Comparison of ENCODE assay signal across 40 mouse cellular contexts in genomic region chr6:88251396-88251795, GRCm38 (mm10). TPM values are rescaled to one million over a fixed set of nuclear protein-coding genes. Genes with fewer than 3 reads are reported as not detected.
DNase-seq lines count a peak whose midpoint lies in the region; ATAC-seq and TF ChIP-seq lines count a peak whose summit lies in the region.
"Had no signal": no experiment of that assay in that cellular context is flagged by ENCODE, and none has a peak within 500 bp of the region (broad histone marks: within the 10 kb centered on the region; RNA-seq: fewer than 3 reads in every experiment).

No protein-coding gene starts in this region.

- TF ChIP-seq CTCF in stomach, postnatal 0 days (IDR thresholded peaks at IDR 0.05; ENCODE audit: low read depth): no peak
- no peak for TF ChIP-seq CTCF in liver, embryonic 14.5 days (IDR thresholded peaks at IDR 0.05; ENCODE audit: low read depth)

- H3K9ac ChIP-seq in stomach, embryonic 16.5 days (ENCODE audit: low read length): no peak overlapping the region
- no peak overlapping the region for H3K9ac ChIP-seq in stomach, postnatal 0 days (ENCODE audit: low read length)
- no peak overlapping the region for H3K9ac ChIP-seq in liver, embryonic 14.5 days (replicated peaks)
- H3K9ac ChIP-seq: heart, embryonic 12.5 days; limb, embryonic 15.5 days; midbrain, embryonic 12.5 days; neural tube, embryonic 12.5 days had no signal

- no peak for TF ChIP-seq EP300 in stomach, postnatal 0 days (optimal IDR thresholded peaks at IDR 0.05)
- TF ChIP-seq EP300 in liver, embryonic 14.5 days (IDR thresholded peaks at IDR 0.05; ENCODE audit: low read depth): no peak

- peak; percentile 33; the same call in 1 of the 2 replicates for ATAC-seq in stomach, embryonic 16.5 days (ENCODE audit: insufficient read depth, low FRiP score)
- no peak for ATAC-seq in stomach, postnatal 0 days (ENCODE audit: low FRiP score, low TSS enrichment)
- peak; percentile 22 for ATAC-seq in liver, embryonic 14.5 days (ENCODE audit: insufficient read depth)
- no peak for ATAC-seq in inflammation-experienced regulatory T-cells, adult 6 months
- ATAC-seq: forebrain, embryonic 14.5 days had no signal

- H3K27ac ChIP-seq in stomach, embryonic 16.5 days (ENCODE audit: low read length): no peak overlapping the region
- H3K27ac ChIP-seq in stomach, postnatal 0 days (replicated peaks): no peak overlapping the region
- no peak overlapping the region for H3K27ac ChIP-seq in liver, embryonic 14.5 days
- H3K27ac ChIP-seq: gastrocnemius, adult 2 months; limb, embryonic 10.5 days; limb, embryonic 15.5 days; midbrain, embryonic 12.5 days; neural tube, embryonic 12.5 days had no signal

- no peak overlapping the region for H3K4me2 ChIP-seq in stomach, embryonic 16.5 days (ENCODE audit: low read depth, low read length)
- no peak overlapping the region for H3K4me2 ChIP-seq in stomach, postnatal 0 days (replicated peaks; ENCODE audit: low read depth)
- H3K4me2 ChIP-seq in liver, embryonic 14.5 days (ENCODE audit: low read depth): peak overlapping the region; percentile 31
- H3K4me2 ChIP-seq: heart, embryonic 12.5 days; limb, embryonic 15.5 days; midbrain, embryonic 12.5 days; neural tube, embryonic 12.5 days had no signal

- H3K27me3 ChIP-seq in stomach, embryonic 16.5 days (ENCODE audit: control insufficient read depth, insufficient read depth, low read length): no peaks in the 10 kb centered on the region
- H3K27me3 ChIP-seq in stomach, postnatal 0 days (ENCODE audit: control insufficient read depth, insufficient read depth, low read length): no peaks in the 10 kb centered on the region
- no peaks in the 10 kb centered on the region for H3K27me3 ChIP-seq in liver, embryonic 14.5 days (ENCODE audit: control insufficient read depth, insufficient read depth, low read length)
- H3K27me3 ChIP-seq: limb, embryonic 15.5 days; midbrain, embryonic 12.5 days; neural tube, embryonic 12.5 days had no signal

- no peaks in the 10 kb centered on the region for H3K36me3 ChIP-seq in stomach, embryonic 16.5 days (ENCODE audit: control insufficient read depth, insufficient read depth, low read length)
- H3K36me3 ChIP-seq in stomach, postnatal 0 days (ENCODE audit: control insufficient read depth, insufficient read depth, low read length): no peaks in the 10 kb centered on the region
- H3K36me3 ChIP-seq in liver, embryonic 14.5 days (replicated peaks; ENCODE audit: control insufficient read depth, insufficient read depth, low read depth): no peaks in the 10 kb centered on the region
- H3K36me3 ChIP-seq: heart, embryonic 12.5 days; midbrain, embryonic 12.5 days; neural tube, embryonic 12.5 days had no signal

- H3K4me3 ChIP-seq in stomach, embryonic 16.5 days (replicated peaks; ENCODE audit: low read length): no peak overlapping the region
- H3K4me3 ChIP-seq in stomach, postnatal 0 days (ENCODE audit: low read depth, low read length): no peak overlapping the region
- no peak overlapping the region for H3K4me3 ChIP-seq in liver, embryonic 14.5 days (ENCODE audit: insufficient read depth in 1 of 2, low read depth in 2 of 2, low read length in 2 of 2)
- H3K4me3 ChIP-seq: gastrocnemius, adult 2 months; heart, embryonic 12.5 days; limb, embryonic 10.5 days; limb, embryonic 15.5 days; midbrain, embryonic 12.5 days; myocyte; neural tube, embryonic 12.5 days had no signal

- 0 out of 2 replicates have a peak, but pooled peaks cover 3% of the 10 kb centered on the region for H3K4me1 ChIP-seq in stomach, embryonic 16.5 days (ENCODE audit: control insufficient read depth, insufficient read depth, low read length)
- H3K4me1 ChIP-seq in stomach, postnatal 0 days (replicated peaks; ENCODE audit: control insufficient read depth, insufficient read depth): no peaks in the 10 kb centered on the region
- H3K4me1 ChIP-seq in liver, embryonic 14.5 days (replicated peaks; ENCODE audit: control insufficient read depth in 2 of 2, insufficient read depth in 2 of 2, low read length in 1 of 2): peaks cover 49 to 56% of the 10 kb centered on the region in 2 experiments
- H3K4me1 ChIP-seq: midbrain, embryonic 12.5 days; neural tube, embryonic 12.5 days had no signal

- H3K9me3 ChIP-seq in stomach, embryonic 16.5 days (replicated peaks; ENCODE audit: control insufficient read depth, low read length): no peaks in the 10 kb centered on the region
- no peaks in the 10 kb centered on the region for H3K9me3 ChIP-seq in stomach, postnatal 0 days (ENCODE audit: control insufficient read depth, low read length)
- H3K9me3 ChIP-seq in liver, embryonic 14.5 days (ENCODE audit: control insufficient read depth, low read length): no peaks in the 10 kb centered on the region
- H3K9me3 ChIP-seq: heart, embryonic 12.5 days; limb, embryonic 10.5 days; limb, embryonic 15.5 days; megakaryocyte, embryonic 14.5 days; midbrain, embryonic 12.5 days; neural tube, embryonic 12.5 days had no signal

- DNase-seq in stomach, postnatal 0 days (ENCODE audit: low spot score): no peak
- peak; percentile 18 for DNase-seq in liver
- DNase-seq in liver, embryonic 14.5 days (ENCODE audit: low read depth in 3 of 3, low spot score in 3 of 3): no peak
- DNase-seq in heart, adult 9 months (ENCODE audit: low spot score in 2 of 2): no peak
- no peak for DNase-seq in lung, postnatal 10 days
- DNase-seq in heart, postnatal 25 days (ENCODE audit: low spot score): no peak
- DNase-seq: adrenal gland, postnatal 25 days; cerebellum, adult 18-20 months; cerebellum, postnatal 14 days; gastrocnemius, adult 2 months; gastrocnemius, postnatal 36 days; heart, adult 18-20 months; kidney, adult 9 months; kidney, postnatal 10 days; layer of hippocampus, postnatal 36 days; lung, postnatal 4 days; right cerebral cortex, postnatal 14 days; thymus, postnatal 14 days had no signal

- WGBS in stomach, embryonic 16.5 days: 100% methylated on average over 1 of the region's 1 CpGs
- WGBS in stomach, postnatal 0 days: 96% methylated on average over 1 of the region's 1 CpGs
- WGBS in liver, embryonic 14.5 days (ENCODE audit: insufficient replicate concordance): 76% methylated on average over 1 of the region's 1 CpGs

- intact Hi-C loops in heart, postnatal 25 days (cut with DNase I): no loop called here

RNA-seq across cellular contexts. Expression of gene Dnajb8, which starts 29.3 kb away (rescaled TPM):
- not detected in 2 replicates for polyA plus RNA-seq in stomach, embryonic 16.5 days (2015; fragmentation: Nextera tagmentation; extraction: Ambion mirVana)
- polyA plus RNA-seq in stomach, postnatal 0 days (2015; fragmentation: Nextera tagmentation; extraction: Ambion mirVana): not detected in 2 replicates
- not detected in 2 replicates for polyA plus RNA-seq in liver, embryonic 14.5 days (2012; rRNA removed)
- polyA plus RNA-seq in liver, embryonic 14.5 days (2014; fragmentation: Nextera tagmentation; extraction: Ambion mirVana): not detected in 2 replicates
- not detected for polyA plus RNA-seq in inflammation-experienced regulatory T-cells, adult 6 months (2017; shearing (Covaris generic))
- not detected for total RNA-seq in heart, postnatal 25 days (2021)
- total RNA-seq: adrenal gland, adult 18-20 months; adrenal gland, postnatal 25 days; gastrocnemius, adult 2 months; gastrocnemius, postnatal 36 days; heart, adult 18-20 months; hematopoietic stem cell, adult 5-6 weeks; layer of hippocampus, postnatal 36 days; midbrain, postnatal 0 days had no signal
- polyA plus RNA-seq: brain, embryonic 14.5 days; embryonic facial prominence, embryonic 11.5 days; forebrain, embryonic 14.5 days; frontal cortex, adult 2 months; heart, embryonic 12.5 days; heart, postnatal 0 days; large intestine, adult 2 months; limb, embryonic 10.5 days; limb, embryonic 15.5 days; lung, embryonic 16.5 days; midbrain, embryonic 12.5 days; midbrain, postnatal 0 days; myocyte; neural tube, embryonic 12.5 days; small intestine, adult 2 months; stomach, embryonic 14.5 days; urinary bladder, adult 2 months had no signal

RNA-seq across cellular contexts. Expression of gene Gata2, which starts 57.7 kb away (rescaled TPM):
- polyA plus RNA-seq in stomach, embryonic 16.5 days (2015; fragmentation: Nextera tagmentation; extraction: Ambion mirVana): 5.5 TPM in 2 replicates
- 3.3 and 3.4 TPM in 2 replicates for polyA plus RNA-seq in stomach, postnatal 0 days (2015; fragmentation: Nextera tagmentation; extraction: Ambion mirVana)
- polyA plus RNA-seq in liver, embryonic 14.5 days (2012; rRNA removed): 2.4 and 2.8 TPM in 2 replicates
- polyA plus RNA-seq in liver, embryonic 14.5 days (2014; fragmentation: Nextera tagmentation; extraction: Ambion mirVana): 3.1 and 3.9 TPM in 2 replicates
- not detected for polyA plus RNA-seq in inflammation-experienced regulatory T-cells, adult 6 months (2017; shearing (Covaris generic))
- 10 to 100 TPM; 17.0 to 19.8 TPM for total RNA-seq in heart, postnatal 25 days (2021)

Comparison
In these comparisons a context has a peak if more than half of its experiments do, and no peak if none do; other contexts are left out.
1. ATAC-seq: peak in stomach, embryonic 16.5 days (single experiment) and liver, embryonic 14.5 days (single experiment); none in stomach, postnatal 0 days (single experiment) and inflammation-experienced regulatory T-cells, adult 6 months (single experiment).